Mouse (Mus musculus) stomach, embryonic 14.5 days (tissue): ENCODE measurements at regions not wholly inside any gene's neighbourhood (a gene's known extent, or its start where the extent isn't known, plus 50 kb on each side); places are given as distances from the start of the nearest gene placed in this dataset.

Experiments
- ATAC-seq: fragments of 200-750 bp; cut with Nextera tagmentation; 2 replicates; pipeline ENCODE4 v1.8.0; 2017; ENCODE audit warnings: low read depth, moderate TSS enrichment; ENCODE audit not compliant: insufficient number of reproducible peaks, insufficient read depth, low FRiP score
- H3K27ac ChIP-seq: fragments of 300-500 bp; sonication (generic); 2 replicates; pipeline ENCODE4 v1.5.1; 2014; ENCODE audit warnings: mild to moderate bottlenecking, low read length, moderate library complexity, mixed read lengths
- H3K27me3 ChIP-seq: fragments of 300-500 bp; sonication (generic); 2 replicates; pipeline ENCODE4 v1.6.1; 2014; ENCODE audit warnings: low read length, control low read depth, mixed read lengths; ENCODE audit not compliant: control insufficient read depth, insufficient read depth
- H3K36me3 ChIP-seq: fragments of 300-500 bp; sonication (generic); 2 replicates; pipeline ENCODE4 v1.6.1; 2014; ENCODE audit warnings: mild to moderate bottlenecking, control low read depth, low read length, moderate library complexity, mixed read lengths; ENCODE audit not compliant: control insufficient read depth, insufficient read depth
- H3K4me1 ChIP-seq: fragments of 300-500 bp; sonication (generic); 2 replicates; pipeline ENCODE4 v1.6.1; 2014; ENCODE audit warnings: low read length, control low read depth, mixed read lengths; ENCODE audit not compliant: control insufficient read depth, insufficient read depth
- H3K4me2 ChIP-seq: fragments of 300-500 bp; sonication (generic); replicated peaks from 2 replicates; pipeline ENCODE4 v1.6.1; 2014; ENCODE audit warnings: low read depth, low read length, control low read depth
- H3K4me3 ChIP-seq: fragments of 300-500 bp; sonication (generic); 2 replicates; pipeline ENCODE4 v1.5.1; 2014; ENCODE audit warnings: low read depth, low read length, control low read depth
- H3K9ac ChIP-seq: fragments of 300-500 bp; sonication (generic); replicated peaks from 2 replicates; pipeline ENCODE4 v1.6.1; 2014; ENCODE audit warnings: low read depth, mild to moderate bottlenecking, control low read depth, low read length, moderate library complexity, mixed read lengths
- H3K9me3 ChIP-seq: fragments of 300-500 bp; sonication (generic); 2 replicates; pipeline ENCODE4 v1.6.1; 2016; ENCODE audit warnings: low read depth, low read length, control low read depth; ENCODE audit not compliant: control insufficient read depth
- WGBS: fragments of 180-500 bp; shearing (Covaris S2); extraction: QIAGEN DNeasy Blood & Tissue Kit; methylation state at CpG from one replicate; pipeline ENCODE4 v1.1.7; 2014; 5-methylcytosine and 5-hydroxymethylcytosine counted together

GRCm38 (mm10) chr11:91131960-91132359, 443.8 kb upstream of the Tom1l1 start:
- no peak overlapping the region for H3K4me3 ChIP-seq
- no peak for ATAC-seq
- H3K4me2 ChIP-seq: no peak overlapping the region
- H3K27me3 ChIP-seq: no peaks in the 10 kb centered on the region
- no peaks in the 10 kb centered on the region for H3K4me1 ChIP-seq
- 44% methylated on average over 6 of the region's 6 CpGs for WGBS
- H3K9ac ChIP-seq: no peak overlapping the region
- no peaks in the 10 kb centered on the region for H3K36me3 ChIP-seq
- no peaks in the 10 kb centered on the region for H3K9me3 ChIP-seq
- H3K27ac ChIP-seq: no peak overlapping the region

- Histone ChIP-seq H3K4me2 (no peak overlapping the region), H3K9me3 (no peaks in the 10 kb centered on the region), H3K4me1 (no peaks in the 10 kb centered on the region), H3K27me3 (no peaks in the 10 kb centered on the region), H3K27ac (no peak overlapping the region), H3K9ac (no peak overlapping the region), H3K36me3 (no peaks in the 10 kb centered on the region), H3K4me3 (no peak overlapping the region)
- no peak for ATAC-seq
- 52% methylated on average over 5 of the region's 5 CpGs for WGBS
Observed at GRCm38 (mm10) chr11:91098186-91098585, 410.0 kb upstream of the Tom1l1 start.

GRCm38 (mm10) chr11:91097552-91097951, 409.4 kb upstream of the Tom1l1 start:
- ATAC-seq: no peak
- H3K27ac ChIP-seq: no peak overlapping the region

GRCm38 (mm10) chr11:91096000-91096652, 408.0 kb upstream of the Tom1l1 start:
- Histone ChIP-seq H3K27me3 (no peaks in the 10 kb centered on the region), H3K4me2 (no peak overlapping the region), H3K4me3 (no peak overlapping the region), H3K9me3 (no peaks in the 10 kb centered on the region), H3K36me3 (no peaks in the 10 kb centered on the region), H3K9ac (no peak overlapping the region), H3K27ac (no peak overlapping the region), H3K4me1 (no peaks in the 10 kb centered on the region)
- ATAC-seq: no peak
- WGBS: 40% methylated on average over 12 of the region's 12 CpGs

More at GRCm38 (mm10) chr11:91097552-91097951, 409.4 kb upstream of the Tom1l1 start:
- H3K4me2 ChIP-seq: no peak overlapping the region
- H3K9ac ChIP-seq: no peak overlapping the region
- H3K4me3 ChIP-seq: no peak overlapping the region
- H3K4me1 ChIP-seq: no peaks in the 10 kb centered on the region
- no peaks in the 10 kb centered on the region for H3K9me3 ChIP-seq
- no peaks in the 10 kb centered on the region for H3K36me3 ChIP-seq
- WGBS: 49% methylated on average over 3 of the region's 3 CpGs
- H3K27me3 ChIP-seq: no peaks in the 10 kb centered on the region

- no peak for ATAC-seq
Observed at GRCm38 (mm10) chr11:91065365-91065764, 377.2 kb upstream of the Tom1l1 start.

GRCm38 (mm10) chr11:91056966-91057597, 368.9 kb upstream of the Tom1l1 start:
- Histone ChIP-seq H3K4me3 (no peak overlapping the region), H3K4me1 (no peaks in the 10 kb centered on the region), H3K9me3 (no peaks in the 10 kb centered on the region), H3K27me3 (no peaks in the 10 kb centered on the region), H3K9ac (no peak overlapping the region), H3K4me2 (no peak overlapping the region), H3K27ac (no peak overlapping the region), H3K36me3 (no peaks in the 10 kb centered on the region)
- no peak for ATAC-seq
- WGBS: 38% methylated on average over 9 of the region's 9 CpGs

More at GRCm38 (mm10) chr11:91065365-91065764, 377.2 kb upstream of the Tom1l1 start:
- no peak overlapping the region for H3K4me3 ChIP-seq
- WGBS: 35% methylated on average over 6 of the region's 6 CpGs
- H3K4me2 ChIP-seq: no peak overlapping the region
- no peak overlapping the region for H3K9ac ChIP-seq
- no peaks in the 10 kb centered on the region for H3K9me3 ChIP-seq
- no peaks in the 10 kb centered on the region for H3K4me1 ChIP-seq
- H3K36me3 ChIP-seq: no peaks in the 10 kb centered on the region
- no peak overlapping the region for H3K27ac ChIP-seq
- H3K27me3 ChIP-seq: no peaks in the 10 kb centered on the region

GRCm38 (mm10) chr11:91053321-91053720, 365.2 kb upstream of the Tom1l1 start:
- Histone ChIP-seq H3K4me3 (no peak overlapping the region), H3K4me2 (no peak overlapping the region), H3K9me3 (no peaks in the 10 kb centered on the region), H3K27ac (no peak overlapping the region), H3K27me3 (no peaks in the 10 kb centered on the region), H3K36me3 (no peaks in the 10 kb centered on the region), H3K9ac (no peak overlapping the region), H3K4me1 (no peaks in the 10 kb centered on the region)
- no peak for ATAC-seq
- whole genome bisulfite sequencing: 77% methylated on average over 2 of the region's 2 CpGs

GRCm38 (mm10) chr11:91051646-91052045, 363.5 kb upstream of the Tom1l1 start:
- Histone ChIP-seq H3K27me3 (no peaks in the 10 kb centered on the region), H3K9ac (no peak overlapping the region), H3K9me3 (no peaks in the 10 kb centered on the region), H3K4me1 (no peaks in the 10 kb centered on the region), H3K27ac (no peak overlapping the region), H3K4me3 (no peak overlapping the region), H3K36me3 (no peaks in the 10 kb centered on the region), H3K4me2 (no peak overlapping the region)
- ATAC-seq: no peak
- WGBS: 48% methylated on average over 3 of the region's 3 CpGs

GRCm38 (mm10) chr11:91041486-91041885, 353.3 kb upstream of the Tom1l1 start:
- Histone ChIP-seq H3K36me3 (no peaks in the 10 kb centered on the region), H3K4me1 (no peaks in the 10 kb centered on the region), H3K27ac (no peak overlapping the region), H3K4me2 (no peak overlapping the region), H3K9ac (no peak overlapping the region), H3K9me3 (no peaks in the 10 kb centered on the region), H3K27me3 (no peaks in the 10 kb centered on the region), H3K4me3 (no peak overlapping the region)
- WGBS: 65% methylated on average over 3 of the region's 3 CpGs
- ATAC-seq: no peak
